Mouse (Mus musculus): ENCODE measurements at regions not wholly inside any gene's neighbourhood (a gene's known extent, or its start where the extent isn't known, plus 50 kb on each side); places are given as distances from the start of the nearest gene placed in this dataset.
"Not testable (repeated sequence)": the region's sequence is repeated elsewhere in the genome, so short reads cannot be mapped to it uniquely, and the experiment has no call there.

DNA sequence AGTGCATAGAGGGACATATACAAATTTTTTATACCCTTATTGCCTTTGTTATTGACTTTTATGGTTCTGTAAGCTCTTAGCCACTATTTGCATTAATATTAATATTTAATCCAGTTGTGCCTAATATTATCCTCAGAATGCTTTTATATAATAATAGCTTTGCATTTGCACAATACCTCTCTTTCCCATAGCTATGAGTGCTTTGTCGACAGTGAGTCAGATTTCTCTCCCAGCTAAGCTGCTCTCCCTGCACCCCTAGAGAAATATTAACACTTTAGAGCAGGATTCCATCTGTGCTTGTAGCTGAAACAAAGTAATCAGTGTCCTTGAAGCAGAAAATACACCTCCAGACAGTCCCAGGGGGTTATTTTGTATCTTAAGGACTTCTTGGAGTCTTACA is 288.6 kb upstream of the Arglu1 start:
- DNase-seq (ENCODE audit: low read depth): no peak

DNA sequence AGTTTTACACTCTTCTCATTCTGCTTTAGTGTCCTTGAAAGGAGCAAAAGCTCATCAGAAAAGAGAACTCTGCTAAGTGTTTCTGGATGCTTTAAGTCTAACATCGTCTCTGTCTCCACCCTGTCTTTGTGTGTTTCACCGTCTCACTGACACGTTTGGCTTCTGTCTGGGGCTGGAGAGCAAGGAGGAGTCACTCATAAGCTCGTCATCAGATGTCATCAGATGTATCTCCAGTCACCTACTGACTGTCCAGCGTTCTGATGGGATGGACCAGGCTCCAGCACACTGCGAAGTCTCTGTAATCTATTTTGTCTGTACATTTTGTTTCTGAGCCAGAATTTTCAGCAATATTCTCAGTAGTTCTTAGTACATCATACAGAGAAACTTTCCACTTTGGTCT is 283.4 kb upstream of the Arglu1 start:
- DNase-seq (ENCODE audit: low read depth): no peak

DNA sequence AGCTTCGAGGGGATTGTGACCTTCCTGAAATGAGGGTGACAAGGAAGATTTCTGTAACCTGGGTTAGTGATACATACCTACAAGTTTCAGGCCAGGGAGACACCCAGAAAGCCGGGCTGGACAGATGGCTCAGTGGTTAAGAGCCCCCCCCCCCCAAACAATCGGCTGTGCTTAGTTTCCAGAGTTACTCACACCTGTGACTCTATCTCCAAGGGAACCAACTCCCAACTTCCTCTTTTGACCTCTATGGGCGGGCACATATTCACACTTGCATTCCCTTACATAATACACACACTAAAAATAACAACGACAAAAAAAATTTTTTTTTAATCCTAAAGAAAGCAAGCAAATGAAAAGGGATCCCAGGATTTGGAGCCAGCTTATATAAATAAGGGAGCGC is 283.0 kb upstream of the Arglu1 start:
- DNase-seq (ENCODE audit: low read depth): no peak

DNA sequence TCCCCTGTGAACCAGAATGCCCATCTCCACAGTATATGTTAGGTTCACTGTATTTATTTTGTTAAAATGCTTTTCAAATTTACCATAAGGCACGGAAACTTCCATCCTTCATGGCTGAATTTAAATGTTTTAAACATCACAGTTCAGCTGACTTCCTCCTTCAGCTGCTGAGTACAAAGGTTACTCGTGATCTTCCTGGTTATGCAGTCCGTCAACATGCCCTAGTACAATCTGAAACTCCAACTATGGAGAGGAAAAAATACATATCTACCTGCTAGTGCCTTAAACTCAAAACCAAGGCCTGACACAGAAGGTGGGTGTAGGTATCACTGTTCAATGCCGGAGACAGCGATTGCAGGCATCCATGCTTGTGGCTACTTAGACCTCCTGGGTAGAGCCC is 280.5 kb upstream of the Arglu1 start:
- no peak for DNase-seq (ENCODE audit: low read depth)

DNA sequence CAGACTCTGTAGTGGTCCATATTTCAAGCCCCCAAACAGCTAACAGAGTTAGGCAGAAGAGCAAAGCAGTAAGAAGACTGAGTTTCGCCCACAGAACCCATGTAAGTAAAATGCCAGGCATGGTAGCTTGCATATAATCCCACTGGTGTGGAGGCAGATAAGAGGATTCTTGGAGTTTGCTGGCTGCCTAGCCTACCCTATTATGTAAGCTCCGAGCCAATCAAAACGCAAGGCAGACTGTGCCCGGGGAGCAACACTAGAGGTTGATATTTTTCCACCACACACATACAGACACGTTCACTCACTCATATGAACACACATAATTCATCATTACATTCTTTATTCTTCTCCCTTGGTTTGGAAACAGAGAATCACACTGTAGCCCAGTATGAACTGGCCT is 280.0 kb upstream of the Arglu1 start:
- DNase-seq (ENCODE audit: low read depth): no peak

DNA sequence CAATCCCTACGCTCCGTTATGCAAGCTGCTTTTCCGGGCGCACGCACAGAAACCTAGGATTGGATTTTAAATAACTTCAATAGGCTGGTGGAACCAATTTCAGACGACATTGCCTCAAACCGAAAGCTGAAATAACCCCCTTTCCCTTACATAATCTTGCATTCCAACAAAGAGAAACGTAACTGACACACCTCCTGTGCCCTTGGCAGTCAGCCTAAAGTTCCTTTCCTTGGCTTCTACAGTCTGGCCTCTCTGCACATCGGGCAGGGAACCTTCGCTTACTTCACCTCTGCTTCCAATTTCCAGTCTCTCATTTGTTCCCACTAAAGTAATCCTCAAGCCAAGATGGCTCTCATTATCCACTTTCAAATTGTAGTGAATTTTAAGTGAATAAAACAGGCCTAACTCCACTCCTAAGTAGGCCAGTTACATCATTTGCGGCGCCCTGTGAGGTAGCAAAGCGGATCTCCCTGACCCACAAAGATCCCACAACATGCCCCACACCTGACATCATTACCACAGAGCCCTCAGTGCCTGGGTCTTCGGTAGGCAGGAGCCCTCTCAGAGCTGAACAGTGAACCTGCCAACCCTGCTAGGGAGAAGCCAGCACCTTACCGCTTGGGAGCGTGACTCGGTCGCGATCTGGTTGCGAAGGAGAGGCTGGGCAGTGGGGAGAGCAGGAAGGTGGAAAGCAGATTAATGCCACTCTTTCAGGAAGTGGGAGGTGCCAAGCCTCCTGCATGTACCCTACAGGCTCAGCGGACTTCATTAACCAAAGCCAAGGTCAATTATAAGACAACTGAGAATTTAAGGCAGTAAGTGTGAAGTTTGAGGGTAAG is 279.0 kb upstream of the Arglu1 start:
- DNase-seq (ENCODE audit: low read depth): no peak

DNA sequence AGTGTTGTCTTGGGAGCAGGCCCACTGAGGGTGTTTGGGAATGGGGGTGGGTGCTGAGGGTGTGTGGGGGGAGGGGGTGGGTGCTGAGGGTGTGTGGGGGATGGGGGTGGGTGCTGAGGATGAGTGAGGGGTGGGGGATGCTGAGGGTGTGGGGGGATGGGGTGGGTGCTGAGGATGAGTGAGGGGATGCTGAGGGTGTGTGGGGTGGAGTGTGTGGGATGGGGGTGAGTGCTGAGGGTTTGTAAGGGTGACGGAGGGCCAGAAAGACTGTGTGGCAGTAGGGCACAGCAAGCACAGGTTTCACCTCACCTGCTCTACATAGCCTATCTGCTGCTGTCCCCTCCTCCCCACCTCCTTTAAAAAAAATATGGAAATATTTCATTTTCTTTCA is 276.3 kb upstream of the Arglu1 start:
- DNase-seq (ENCODE audit: low read depth): no peak

DNA sequence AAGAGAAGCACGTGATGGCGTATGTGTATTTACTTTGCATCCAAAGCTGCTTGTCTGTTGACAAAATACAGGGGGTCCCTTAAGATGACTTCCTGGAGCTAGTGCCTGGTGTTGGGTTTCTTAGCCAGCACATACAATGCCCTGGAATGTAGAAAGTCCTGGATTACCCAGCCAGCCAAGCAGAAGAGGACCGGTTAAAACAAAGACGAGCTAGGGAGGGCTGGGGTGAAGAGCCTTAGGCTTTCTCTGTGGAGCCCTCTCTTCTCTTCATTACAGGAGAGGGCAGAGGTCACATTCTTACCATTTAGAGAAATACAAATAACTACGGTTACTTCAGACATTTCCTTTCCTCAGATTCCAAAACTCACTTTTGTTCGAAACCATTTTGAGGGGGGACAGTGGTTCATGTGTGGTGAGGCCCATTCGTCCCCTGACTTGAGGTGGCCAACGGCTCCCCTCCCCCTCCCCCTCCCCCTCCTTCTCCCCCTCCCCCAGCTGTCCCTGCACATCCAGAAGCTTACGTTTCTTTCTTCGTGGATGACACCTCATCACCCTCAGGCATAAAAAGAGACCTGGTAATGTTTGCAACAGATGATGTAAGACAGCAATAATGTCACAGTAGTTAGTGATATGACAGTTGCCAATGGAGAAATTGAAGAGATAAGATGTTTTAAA is 275.8 kb upstream of the Arglu1 start:
- no peak for DNase-seq (ENCODE audit: low read depth)

DNA sequence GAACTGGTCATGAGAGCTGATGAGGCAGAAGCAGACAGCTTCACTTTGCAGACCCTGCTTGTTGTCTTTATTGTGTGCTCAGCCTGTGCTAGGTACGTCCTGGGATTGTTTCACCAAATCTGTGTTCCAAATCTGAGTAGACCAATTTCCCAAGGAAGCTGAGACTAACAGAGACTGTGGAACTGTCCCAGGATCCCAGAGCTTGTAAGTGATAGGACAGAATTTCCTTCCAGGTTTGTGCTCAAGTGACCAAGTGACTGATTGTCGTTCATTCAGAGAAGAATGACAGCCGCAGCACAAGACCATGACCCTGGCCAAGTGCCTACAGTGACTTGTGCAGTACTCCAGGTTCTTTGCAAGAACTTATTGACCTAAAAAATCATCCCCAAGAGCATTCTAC is 269.9 kb upstream of the Arglu1 start:
- DNase-seq (ENCODE audit: low read depth): no peak

DNA sequence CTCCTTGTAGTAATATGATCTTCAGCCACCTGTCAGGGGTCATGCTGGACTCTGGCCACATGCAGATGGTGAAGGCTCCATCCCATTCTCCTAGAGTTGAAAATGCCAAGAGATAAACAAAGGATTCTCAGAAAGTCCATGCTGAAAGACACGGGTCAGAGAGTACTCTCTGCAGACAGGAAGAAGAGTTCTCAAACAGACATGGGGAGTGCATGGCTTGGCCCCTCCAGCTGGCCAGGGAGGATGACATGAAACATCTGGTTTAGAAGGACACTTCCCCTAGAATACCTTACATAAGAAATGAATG is 269.4 kb upstream of the Arglu1 start:
- DNase-seq (ENCODE audit: low read depth): no peak

DNA sequence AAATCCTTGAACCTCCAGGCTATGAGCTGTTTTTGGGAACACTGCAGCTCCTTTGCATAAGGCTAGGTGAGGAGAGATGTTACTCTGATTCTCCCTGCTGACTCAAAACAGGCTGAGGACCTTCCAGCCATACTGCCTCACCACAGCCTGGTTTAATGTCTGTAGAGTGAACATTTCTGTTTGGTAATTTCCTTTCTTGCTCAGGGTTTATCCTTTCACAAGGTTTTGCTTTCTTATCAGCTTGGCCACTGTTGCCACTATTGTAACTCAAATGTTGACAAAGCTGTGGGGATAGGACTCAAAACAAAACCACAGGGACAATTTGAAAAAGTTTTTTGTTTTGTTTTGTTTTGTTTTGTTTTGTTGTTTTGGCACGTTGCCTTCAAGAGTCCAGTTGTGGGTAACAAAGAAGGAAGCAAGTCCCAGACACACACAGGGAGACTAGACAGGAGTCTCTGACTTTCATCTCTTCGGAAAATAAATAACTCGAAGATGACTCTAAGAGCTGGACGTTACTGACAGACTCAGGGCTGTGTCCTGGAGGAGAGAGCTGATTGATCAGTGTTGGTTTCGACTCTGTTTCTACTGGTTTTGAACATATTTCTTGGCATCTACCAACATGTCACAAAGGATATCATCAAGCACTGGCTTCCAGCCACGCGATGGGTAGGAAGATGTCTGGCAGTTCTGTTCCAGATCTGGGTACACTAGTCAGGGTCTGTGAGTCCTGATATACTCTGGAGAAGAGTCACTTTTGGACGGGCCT is 268.9 kb upstream of the Arglu1 start:
- no peak for DNase-seq (ENCODE audit: low read depth)

DNA sequence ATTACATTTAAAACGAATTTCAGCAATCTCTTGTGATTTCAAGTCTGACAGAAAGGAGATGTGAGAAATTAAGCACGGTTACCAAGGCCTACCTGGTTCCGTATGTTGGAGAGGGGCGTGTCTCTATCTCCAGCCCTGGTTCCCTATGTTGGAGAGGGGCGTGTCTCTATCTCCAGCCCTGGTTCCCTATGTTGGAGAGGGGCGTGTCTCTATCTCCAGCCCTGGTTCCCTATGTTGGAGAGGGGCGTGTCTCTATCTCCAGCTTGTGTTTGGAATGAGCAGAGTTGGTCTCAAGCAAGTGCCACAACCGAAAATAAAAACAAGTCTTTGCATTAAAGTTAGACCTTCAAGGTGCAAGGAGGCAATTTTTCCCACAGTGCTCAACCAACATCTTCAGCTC is 267.8 kb upstream of the Arglu1 start:
- DNase-seq (ENCODE audit: low read depth): not testable (repeated sequence)

DNA sequence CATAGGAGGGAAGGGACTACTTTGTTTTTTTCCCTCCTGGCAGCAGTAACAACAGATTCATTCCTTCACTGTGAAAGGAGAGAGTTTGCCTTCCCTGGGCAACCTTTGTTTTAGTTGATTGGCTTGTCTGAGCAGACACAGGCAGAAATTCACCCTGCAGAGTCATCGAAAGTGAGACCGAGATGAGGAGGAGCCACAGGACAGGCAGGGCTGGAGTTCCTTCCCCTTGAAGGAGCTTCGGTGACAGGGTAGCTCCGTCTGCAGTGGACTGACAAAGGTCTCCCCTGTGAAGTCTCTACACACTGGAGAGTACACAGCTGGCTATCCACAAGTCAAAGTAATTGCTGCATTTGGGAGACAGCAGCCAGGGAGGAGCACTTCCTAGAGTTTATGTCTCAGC is 261.9 kb upstream of the Arglu1 start:
- no peak for DNase-seq (ENCODE audit: low read depth)

DNA sequence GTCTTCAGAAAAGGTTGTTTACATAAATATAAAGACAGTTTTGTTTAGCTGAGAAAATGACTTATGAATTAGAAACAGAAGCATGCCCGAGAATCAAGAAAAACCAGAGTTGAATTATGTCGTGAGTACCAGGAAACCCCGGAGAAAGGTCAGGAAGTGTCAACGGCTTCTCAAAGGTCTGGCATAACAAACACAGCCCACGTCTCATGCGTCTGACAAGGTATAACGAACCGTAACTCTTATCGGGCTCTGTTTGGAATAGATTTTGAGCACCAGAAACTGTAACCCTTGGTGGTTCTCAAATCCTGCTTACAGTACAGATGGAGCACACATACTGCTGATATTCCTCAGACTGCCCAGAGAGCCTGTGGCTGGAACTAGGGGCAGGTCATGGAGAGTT is 260.9 kb upstream of the Arglu1 start:
- no peak for DNase-seq (ENCODE audit: low read depth)

DNA sequence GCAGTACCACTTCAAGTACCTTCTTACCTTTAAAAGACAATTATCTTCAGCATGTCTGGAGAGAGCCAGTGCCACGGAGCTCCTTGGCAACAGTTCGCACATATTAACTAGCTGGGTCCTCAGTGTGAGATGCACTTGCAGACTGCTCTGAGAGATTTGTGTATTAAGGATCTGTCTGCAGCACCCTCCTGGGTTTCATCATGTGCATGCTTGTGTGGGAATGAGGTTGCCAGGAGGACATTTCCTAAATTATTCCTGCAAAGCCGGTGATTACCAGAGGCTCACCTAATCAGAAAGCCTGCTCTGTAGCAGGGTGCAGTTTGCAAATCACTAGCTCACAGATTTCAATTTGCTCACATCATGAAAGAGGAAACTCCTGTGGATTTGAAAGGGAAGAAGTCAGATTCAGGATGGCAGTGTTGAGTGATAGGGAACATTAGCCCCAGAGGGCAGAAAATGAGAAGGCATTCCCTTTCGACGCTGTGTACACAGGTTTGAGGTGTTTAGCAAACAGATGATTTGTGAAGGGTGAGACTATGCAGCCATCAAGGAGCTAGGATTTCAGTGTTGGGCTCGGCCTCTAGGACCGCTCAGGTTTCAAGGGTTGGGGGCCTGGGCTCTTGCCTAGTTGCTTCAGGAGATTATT is 257.3 kb upstream of the Arglu1 start:
- DNase-seq (ENCODE audit: low read depth): no peak

DNA sequence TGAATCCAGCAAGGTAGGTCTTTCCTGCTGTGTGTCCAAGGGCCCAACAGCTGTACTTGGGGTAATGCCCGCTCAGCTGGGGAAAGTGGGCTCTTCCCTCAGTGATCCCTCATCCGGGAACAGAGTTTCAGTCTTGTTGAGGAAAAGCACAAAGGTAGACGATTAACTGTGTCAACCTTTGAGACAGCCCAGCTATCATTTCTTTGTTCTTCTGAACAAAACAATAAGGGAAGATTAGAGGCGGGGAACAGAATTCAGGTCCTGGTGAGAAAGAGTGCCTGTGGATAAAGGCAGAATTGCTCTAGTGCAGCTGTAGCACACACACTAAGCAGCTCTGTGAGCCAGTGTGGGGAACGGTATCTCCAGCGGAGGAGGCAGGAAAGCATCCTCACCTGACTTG is 252.7 kb upstream of the Arglu1 start:
- DNase-seq (ENCODE audit: low read depth): no peak

DNA sequence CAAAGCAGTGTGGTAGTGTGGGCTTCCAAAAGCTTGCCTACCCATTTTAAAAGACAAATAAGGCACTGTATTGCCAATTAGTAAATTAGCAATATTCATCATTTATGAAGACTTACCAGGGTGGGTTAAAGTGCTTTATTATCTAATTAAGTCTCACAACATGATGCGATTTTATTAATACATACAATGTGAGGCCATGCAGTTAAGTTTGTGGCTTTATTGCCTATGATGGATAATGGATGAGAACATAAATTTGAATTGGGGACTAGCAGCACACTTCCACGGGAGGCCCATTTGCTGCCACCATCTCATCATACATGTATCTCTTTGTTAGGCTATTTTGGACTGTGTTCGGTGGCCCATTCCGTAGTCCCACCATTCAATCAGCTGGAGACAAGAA is 250.6 kb upstream of the Arglu1 start:
- no peak for DNase-seq (ENCODE audit: low read depth)

DNA sequence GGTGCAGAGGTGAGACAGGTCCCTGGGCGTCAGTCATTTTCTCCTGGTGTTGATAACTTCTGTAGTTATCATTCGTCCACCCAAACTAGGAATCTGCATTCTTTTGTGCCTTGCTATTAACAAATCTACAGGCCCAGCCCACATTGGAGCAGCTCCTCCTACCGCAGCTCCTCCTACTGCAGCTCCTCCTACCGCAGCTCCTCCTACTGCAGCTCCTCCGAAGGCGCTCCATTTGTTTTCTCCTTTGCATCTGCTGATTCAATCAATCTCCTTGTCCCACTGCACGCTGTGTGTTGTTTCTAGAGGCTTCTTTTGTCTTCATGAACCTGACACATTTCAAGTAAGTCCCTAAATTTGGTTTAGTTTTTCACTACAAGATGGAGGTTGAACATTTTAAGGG is 248.2 kb upstream of the Arglu1 start:
- DNase-seq (ENCODE audit: low read depth): no peak

DNA sequence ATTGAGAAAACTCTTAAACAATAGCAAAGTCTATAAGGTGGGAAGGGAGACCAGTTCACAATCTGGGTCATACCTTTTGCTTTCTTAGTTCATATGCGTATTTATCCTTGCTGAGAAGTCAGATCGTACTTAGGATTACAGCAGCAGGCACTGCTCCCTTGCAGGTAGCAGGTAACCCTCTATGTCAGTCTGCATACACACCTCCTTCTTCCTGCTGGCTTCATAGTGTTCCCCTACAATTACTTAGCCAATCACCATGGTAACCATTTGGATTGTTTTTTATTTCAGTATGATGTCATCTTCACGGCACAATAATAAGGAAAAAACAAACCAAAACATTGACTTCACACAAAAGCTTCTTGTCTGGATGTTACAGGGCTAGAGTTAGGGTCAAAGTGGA is 242.1 kb upstream of the Arglu1 start:
- no peak for DNase-seq (ENCODE audit: low read depth)

DNA sequence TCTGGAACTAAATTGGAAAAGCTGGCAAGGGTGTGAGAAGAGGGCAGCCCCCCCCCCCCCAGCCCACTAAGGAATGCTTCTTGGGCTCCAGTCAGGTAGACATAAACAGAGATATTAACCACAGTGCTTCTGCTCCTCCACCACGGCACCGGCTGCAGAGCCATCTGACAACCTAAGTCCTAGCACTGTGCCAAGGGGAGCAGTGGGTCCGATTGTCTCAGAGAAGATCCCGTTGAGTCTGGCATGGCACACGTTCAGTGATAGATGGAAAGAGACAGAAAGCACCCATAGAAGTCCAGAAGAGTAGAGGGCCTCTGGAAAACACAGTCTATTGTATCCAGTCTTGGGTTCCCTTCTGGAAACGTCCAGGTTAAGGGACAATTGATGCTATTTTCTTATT is 241.4 kb upstream of the Arglu1 start:
- DNase-seq (ENCODE audit: low read depth): no peak

DNA sequence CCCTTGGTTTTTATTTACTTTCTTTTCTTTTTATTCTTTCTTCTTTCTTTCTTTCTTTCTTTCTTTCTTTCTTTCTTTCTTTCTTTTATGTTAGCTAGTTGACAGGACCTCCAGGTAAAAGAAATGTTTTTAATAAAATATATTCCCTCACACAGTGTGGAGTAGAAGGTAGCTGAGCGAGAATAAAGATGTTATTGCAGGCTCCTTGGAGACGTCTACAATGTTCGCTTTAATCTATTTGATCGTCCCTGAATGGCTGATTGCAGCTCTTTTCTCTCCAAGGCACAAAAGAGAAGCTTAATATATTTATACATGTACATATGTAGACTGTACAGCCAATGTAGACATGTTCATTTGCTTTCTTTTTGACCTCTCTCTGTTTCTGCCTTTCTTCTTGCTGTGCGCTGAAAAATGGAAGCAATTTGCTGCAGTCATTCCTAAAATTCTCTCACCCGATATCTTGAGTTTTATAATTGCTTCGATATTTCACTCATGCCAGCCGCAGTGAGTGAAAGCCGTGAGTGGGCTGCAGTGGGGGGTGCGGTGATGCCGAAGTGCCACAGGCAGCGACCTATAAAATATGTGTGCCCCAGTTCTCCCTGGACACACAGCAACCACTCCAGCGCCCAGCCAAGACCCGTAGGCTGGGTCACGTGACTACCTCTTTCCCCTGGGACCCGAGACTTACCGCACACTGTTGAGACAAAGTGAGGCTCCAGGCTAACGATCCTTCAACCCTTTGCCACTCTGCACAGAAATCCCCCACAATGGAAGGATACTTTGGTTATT is 237.9 kb upstream of the Arglu1 start:
- no peak for DNase-seq (ENCODE audit: low read depth)

DNA sequence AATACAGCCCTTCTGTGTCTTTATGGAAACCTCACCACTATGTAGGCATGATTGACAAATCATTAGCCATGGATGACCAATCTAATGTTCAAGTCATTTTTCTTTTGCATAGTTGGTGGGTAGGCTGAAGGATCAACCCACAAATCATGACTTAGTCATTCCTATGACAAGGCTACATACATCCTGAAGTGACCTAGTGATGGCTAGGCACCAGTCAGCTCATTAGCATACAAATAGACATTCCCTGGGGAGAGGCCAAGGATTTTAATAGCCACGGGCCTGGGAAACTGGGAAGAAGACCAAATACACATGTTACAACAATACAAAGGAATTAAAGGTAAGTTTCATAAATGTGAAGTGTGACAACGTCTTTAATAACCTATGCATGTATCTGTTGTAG is 231.1 kb upstream of the Arglu1 start:
- DNase-seq (ENCODE audit: low read depth): no peak

Data from c-Kit-positive CD71-negative TER-119-negative erythroid progenitor cells, embryonic 14.5 days (primary cell).